Mouse (Mus musculus) megakaryocyte, embryonic 14.5 days (primary cell): Measurements from ENCODE around the gene Syce1l.
A peak's percentile ranks its signal among the peaks of the same experiment; 100 is the strongest.

Experiments used
- FLI1 ChIP-seq: IDR thresholded peaks from 2 replicates; pipeline ENCODE4 v1.6.1; 2012; ENCODE audit warnings: low read length, inconsistent platforms, mixed read lengths
- GATA1 ChIP-seq: IDR thresholded peaks from 3 replicates; pipeline ENCODE4 v1.6.1; 2012; ENCODE audit warnings: mixed read lengths, low read length, inconsistent platforms, borderline replicate concordance

GRCm38 (mm10) chr8:113635592-113636279 lies 7.3 kb upstream of the Syce1l start:
- TF ChIP-seq GATA1 (peak; percentile 72; the same call in 2 of the 3 replicates), FLI1 (peak; percentile 98)
